Mouse (Mus musculus) C2C12 (cell line): ENCODE data around the gene Gon7. TPM values are rescaled to one million over a fixed set of nuclear protein-coding genes. Genes with fewer than 3 reads are reported as not detected.

Experiments used
- H3K27me3 ChIP-seq: one replicate; pipeline ENCODE4 v1.6.1; 2011; ENCODE audit not compliant: control insufficient read depth, insufficient read depth, insufficient read length
- H3K36me3 ChIP-seq: one replicate; pipeline ENCODE4 v1.6.1; 2011; ENCODE audit not compliant: control insufficient read depth, insufficient read depth
- H3K4me3 ChIP-seq: one replicate; pipeline ENCODE4 v1.5.1; 2011; ENCODE audit warnings: mild to moderate bottlenecking, control low read depth; ENCODE audit not compliant: poor library complexity, insufficient read depth, severe bottlenecking
- H3K79me2 ChIP-seq: one replicate; pipeline ENCODE4 v1.6.1; 2011; ENCODE audit not compliant: control insufficient read depth, insufficient read depth
- H3K79me3 ChIP-seq: one replicate; pipeline ENCODE4 v1.6.1; 2011; ENCODE audit warnings: low read depth, control low read depth
- H3ac ChIP-seq: one replicate; pipeline ENCODE3; 2011; ENCODE audit warnings: low read depth; ENCODE audit not compliant: control insufficient read depth, insufficient read length
- CEBPB ChIP-seq: IDR thresholded peaks from one replicate; pipeline ENCODE4 v1.6.1; 2011; ENCODE audit warnings: low read depth, mild to moderate bottlenecking, control low read depth, moderate library complexity
- CTCF ChIP-seq: IDR thresholded peaks from one replicate; pipeline ENCODE4 v1.5.1; 2011; ENCODE audit not compliant: control insufficient read depth, insufficient read depth, insufficient read length
- FOSL1 ChIP-seq: IDR thresholded peaks from one replicate; pipeline ENCODE4 v1.8.0; 2011; ENCODE audit warnings: mild to moderate bottlenecking, low read length; ENCODE audit not compliant: poor library complexity, insufficient read depth, severe bottlenecking
- MAX ChIP-seq: IDR thresholded peaks from one replicate; pipeline ENCODE4 v1.6.1; 2011; ENCODE audit warnings: mild to moderate bottlenecking, control low read depth
- MYOD1 ChIP-seq: IDR thresholded peaks from one replicate; pipeline ENCODE4 v1.6.1; 2011; ENCODE audit warnings: low read depth; ENCODE audit not compliant: control insufficient read depth, insufficient read length
- MYOG ChIP-seq: IDR thresholded peaks from one replicate; pipeline ENCODE4 v1.6.1; 2011; ENCODE audit not compliant: control insufficient read depth, insufficient read length; ENCODE audit errors: extremely low read depth
- USF1 ChIP-seq: IDR thresholded peaks from one replicate; pipeline ENCODE4 v1.6.1; 2011; ENCODE audit warnings: low read depth, mild to moderate bottlenecking, control low read depth, moderate library complexity
- long read RNA-seq, 2 experiments: library from polyadenylated mRNA; unstranded; transcript quantifications; one replicate each; pipeline ENCODE4 v2.0.0; 2019 to 2020
- polyA plus RNA-seq: library from polyadenylated mRNA; unstranded; fragments of >200 nt; fragmentation: generic; extraction: Trizol; gene quantifications from one replicate; pipeline ENCODE4 v1.2.1, GENCODE M21; 2012; ENCODE audit warnings: missing spikeins

The Gon7 gene
- polyA plus RNA-seq: 8.9 TPM
- long read RNA-seq, experiment 1, transcript Gon7-201 (2 exons, 1,152 nt): major isoform, 9 of 9 reads
- long read RNA-seq, experiment 1, partial matches to known transcripts: 0 of 9 reads
- long read RNA-seq, experiment 1, other reads (novel, unspliced or antisense): 0 of 9 reads
- long read RNA-seq, experiment 2, partial matches to known transcripts: 0 of 4 reads
- long read RNA-seq, experiment 2, other reads (novel, unspliced or antisense): 0 of 4 reads

GRCm38 (mm10) chr12:102757689-102758402, at the start of gene Gon7, which contains the start of the genes Gm28051 and Ubr7:
Gene Gon7, minus strand, starts transcription at chr12:102757803.
Gene Gm28051, minus strand, starts transcription at chr12:102757765.
Gene Ubr7, plus strand, starts transcription at chr12:102757967.
- H3K27me3 ChIP-seq: no peaks in the 10 kb centered on the region
- peak; percentile 50 for TF ChIP-seq MAX
- TF ChIP-seq MYOD1: no peak
- H3K79me2 ChIP-seq: peaks cover 85% of the 10 kb centered on the region
- peaks cover 6% of the 10 kb centered on the region for H3K36me3 ChIP-seq
- H3K79me3 ChIP-seq: peaks cover 61% of the 10 kb centered on the region
- peak within 1 kb of the TSS; percentile 82 for H3ac ChIP-seq
- H3K4me3 ChIP-seq: peak within 1 kb of the TSS; percentile 79

GRCm38 (mm10) chr12:102799528-102799927, 41.9 kb upstream of the Gon7 start:
- Histone ChIP-seq H3K79me2 (no peaks in the 10 kb centered on the region), H3K79me3 (no peaks in the 10 kb centered on the region), H3K4me3 (no peak overlapping the region), H3K36me3 (peaks cover 12% of the 10 kb centered on the region), H3K27me3 (no peaks in the 10 kb centered on the region), H3ac (no peak overlapping the region)
- TF ChIP-seq CTCF (no peak), FOSL1 (no peak), MYOD1 (no peak), CEBPB (no peak), MAX (no peak), MYOG (no peak), USF1 (no peak)

GRCm38 (mm10) chr12:102787927-102788326, 30.3 kb upstream of the Gon7 start:
- H3K27me3 ChIP-seq: no peaks in the 10 kb centered on the region
- peaks cover 73% of the 10 kb centered on the region for H3K36me3 ChIP-seq
- no peaks in the 10 kb centered on the region for H3K79me3 ChIP-seq
- H3K4me3 ChIP-seq: no peak overlapping the region
- no peak overlapping the region for H3ac ChIP-seq
- no peaks in the 10 kb centered on the region for H3K79me2 ChIP-seq
- TF ChIP-seq MAX (no peak), MYOG (no peak), MYOD1 (no peak), CEBPB (no peak), CTCF (no peak), FOSL1 (no peak), USF1 (no peak)

- TF ChIP-seq MYOG: no peak
- TF ChIP-seq MAX: no peak
- no peak for TF ChIP-seq CTCF
- TF ChIP-seq FOSL1: no peak
- H3K36me3 ChIP-seq: peaks cover 58% of the 10 kb centered on the region
- no peaks in the 10 kb centered on the region for H3K27me3 ChIP-seq
- H3K79me3 ChIP-seq: no peaks in the 10 kb centered on the region
- H3K79me2 ChIP-seq: no peaks in the 10 kb centered on the region
- no peak overlapping the region for H3ac ChIP-seq
- H3K4me3 ChIP-seq: no peak overlapping the region
Measured at GRCm38 (mm10) chr12:102785593-102785985, 28.0 kb upstream of the Gon7 start.

GRCm38 (mm10) chr12:102784899-102785592, 27.4 kb upstream of the Gon7 start:
- TF ChIP-seq CTCF: no peak
- no peak for TF ChIP-seq MYOG
- TF ChIP-seq USF1: no peak
- Histone ChIP-seq H3K4me3 (no peak overlapping the region), H3K79me2 (no peaks in the 10 kb centered on the region), H3ac (no peak overlapping the region), H3K27me3 (no peaks in the 10 kb centered on the region), H3K79me3 (no peaks in the 10 kb centered on the region), H3K36me3 (peaks cover 55% of the 10 kb centered on the region)

- Histone ChIP-seq H3K79me2 (no peaks in the 10 kb centered on the region), H3K4me3 (no peak overlapping the region), H3K36me3 (peaks cover 39% of the 10 kb centered on the region), H3ac (no peak overlapping the region), H3K27me3 (no peaks in the 10 kb centered on the region), H3K79me3 (no peaks in the 10 kb centered on the region)
- TF ChIP-seq FOSL1: no peak
- no peak for TF ChIP-seq MYOG
- TF ChIP-seq MAX: no peak
- no peak for TF ChIP-seq CTCF
- TF ChIP-seq MYOD1: no peak
- no peak for TF ChIP-seq USF1
- no peak for TF ChIP-seq CEBPB
Measured at GRCm38 (mm10) chr12:102782841-102783240, 25.2 kb upstream of the Gon7 start.
